Mouse (Mus musculus) liver, postnatal 0 days (tissue): ENCODE results near the gene Ubald1.

Experiments
- CTCF ChIP-seq: sonication (generic); IDR thresholded peaks from 2 replicates; pipeline ENCODE4 v1.5.1; 2016; ENCODE audit warnings: antibody characterized with exemption, low read depth
- EP300 ChIP-seq: IDR thresholded peaks from 2 replicates; pipeline ENCODE4 v1.6.1; 2016; ENCODE audit warnings: antibody characterized with exemption, low read depth, mild to moderate bottlenecking

DNA sequence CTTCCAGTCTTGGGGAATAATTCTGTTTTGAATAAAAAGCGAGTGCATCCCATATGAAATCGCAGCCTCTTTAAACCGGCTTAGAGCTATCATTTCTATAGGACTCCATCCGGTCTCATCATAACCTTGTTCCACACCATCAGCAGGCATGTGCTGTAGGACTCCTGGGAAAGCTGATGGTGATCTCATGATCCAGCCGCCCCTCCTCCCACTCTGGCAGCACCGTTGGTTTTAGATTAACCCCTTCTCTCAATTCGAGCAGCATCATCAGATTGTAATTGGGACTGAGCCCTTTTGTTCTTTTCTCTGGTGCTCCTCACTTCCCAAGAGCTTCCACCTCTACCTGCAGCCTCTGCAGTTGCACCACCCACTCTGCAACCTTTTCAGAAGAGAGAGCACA, 21.1 kb upstream of the Ubald1 start:
- TF ChIP-seq CTCF (no peak), EP300 (no peak)
